22 mouse cellular contexts compared by ENCODE assay signal in the genomic region with DNA sequence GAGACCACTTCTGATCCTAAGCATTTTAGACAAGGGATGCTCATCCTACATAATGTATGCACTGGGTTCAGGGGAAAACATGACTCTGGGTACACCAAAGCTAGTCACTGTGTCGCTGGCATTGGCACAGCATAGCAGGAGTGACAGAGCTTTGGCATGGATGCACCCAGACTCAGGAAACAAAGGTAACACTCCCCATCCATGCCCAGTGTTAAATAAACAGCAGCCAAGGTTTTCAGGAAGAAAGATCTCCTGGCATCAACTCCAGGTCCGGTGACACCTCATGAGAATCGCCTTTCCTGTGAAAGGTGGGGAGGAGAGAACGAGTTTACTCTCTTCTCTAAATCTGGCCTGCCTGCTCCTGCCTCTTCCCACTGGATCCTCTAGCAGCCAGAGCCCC. TPM values are rescaled to one million over a fixed set of nuclear protein-coding genes. Genes with fewer than 3 reads are reported as not detected.
"Had no signal": no experiment of that assay in that cellular context is flagged by ENCODE, and none has a peak within 500 bp of the region (broad histone marks: within the 10 kb centered on the region; RNA-seq: fewer than 3 reads in every experiment).

No protein-coding gene starts in this region.

- H3K4me1 ChIP-seq: limb, embryonic 12.5 days; liver, embryonic 15.5 days; midbrain, embryonic 15.5 days; neural tube, embryonic 12.5 days had no signal

- H3K4me3 ChIP-seq: limb, embryonic 12.5 days; liver, embryonic 15.5 days; megakaryocyte, embryonic 14.5 days; midbrain, embryonic 15.5 days; neural tube, embryonic 12.5 days had no signal

- H3K27me3 ChIP-seq: limb, embryonic 12.5 days; liver, embryonic 15.5 days; midbrain, embryonic 15.5 days; neural tube, embryonic 12.5 days had no signal

- H3K27ac ChIP-seq: kidney, postnatal 0 days; limb, embryonic 12.5 days; liver, embryonic 15.5 days; macrophage; midbrain, embryonic 15.5 days; neural tube, embryonic 12.5 days had no signal

- DNase-seq: kidney, adult 18-20 months; layer of hippocampus, postnatal 36 days; liver; lung, embryonic 14.5 days; lung, postnatal 10 days; spleen, adult 18-20 months; thymus, adult 18-20 months; thymus, postnatal 25 days had no signal

- H3K36me3 ChIP-seq: limb, embryonic 12.5 days; liver, embryonic 15.5 days; midbrain, embryonic 15.5 days; neural tube, embryonic 12.5 days had no signal

RNA-seq across cellular contexts. Expression of gene Pigr, which starts 2.2 kb away (rescaled TPM):
- total RNA-seq: layer of hippocampus, postnatal 36 days; left cerebral cortex, postnatal 36 days; monocyte, adult 5-6 weeks had no signal
- polyA plus RNA-seq: limb, embryonic 12.5 days; lung, embryonic 14.5 days; macrophage; midbrain, embryonic 11.5 days; midbrain, embryonic 15.5 days; neural tube, embryonic 12.5 days; stomach, embryonic 14.5 days had no signal

RNA-seq across cellular contexts. Expression of gene Fcamr, which starts 28.0 kb away (rescaled TPM):
- total RNA-seq: layer of hippocampus, postnatal 36 days; left cerebral cortex, adult 8-10 months; left cerebral cortex, postnatal 36 days; monocyte, adult 5-6 weeks; neutrophil, adult 5-6 weeks had no signal
- polyA plus RNA-seq: limb, embryonic 12.5 days; liver, embryonic 15.5 days; lung, embryonic 14.5 days; macrophage; midbrain, embryonic 11.5 days; midbrain, embryonic 15.5 days; neural tube, embryonic 12.5 days had no signal

RNA-seq across cellular contexts. Expression of gene Fcmr, which starts 36.8 kb away (rescaled TPM):
- total RNA-seq: layer of hippocampus, postnatal 36 days had no signal
- polyA plus RNA-seq: limb, embryonic 12.5 days; liver, embryonic 15.5 days; lung, embryonic 14.5 days; neural tube, embryonic 12.5 days; stomach, embryonic 14.5 days had no signal

RNA-seq across cellular contexts. Expression of gene Il24, which starts 58.6 kb away (rescaled TPM):
- total RNA-seq: layer of hippocampus, postnatal 36 days; left cerebral cortex, adult 8-10 months; left cerebral cortex, postnatal 36 days; monocyte, adult 5-6 weeks; neutrophil, adult 5-6 weeks had no signal
- polyA plus RNA-seq: kidney, postnatal 0 days; limb, embryonic 12.5 days; liver, embryonic 15.5 days; lung, embryonic 14.5 days; macrophage; midbrain, embryonic 11.5 days; midbrain, embryonic 15.5 days; neural tube, embryonic 12.5 days; stomach, embryonic 14.5 days; urinary bladder, adult 2 months had no signal
